Mouse (Mus musculus) bone marrow macrophage, adult 2 months (primary cell): ENCODE results near the gene Crim1.

Experiments used
- CTCF ChIP-seq: IDR thresholded peaks from 2 replicates; pipeline ENCODE4 v1.5.1; 2012; ENCODE audit warnings: low read depth, mild to moderate bottlenecking, low read length, moderate library complexity
- POLR2A ChIP-seq: IDR thresholded peaks from 2 replicates; pipeline ENCODE4 v1.6.1; 2012; ENCODE audit warnings: mild to moderate bottlenecking, low read depth, low read length, borderline replicate concordance

DNA sequence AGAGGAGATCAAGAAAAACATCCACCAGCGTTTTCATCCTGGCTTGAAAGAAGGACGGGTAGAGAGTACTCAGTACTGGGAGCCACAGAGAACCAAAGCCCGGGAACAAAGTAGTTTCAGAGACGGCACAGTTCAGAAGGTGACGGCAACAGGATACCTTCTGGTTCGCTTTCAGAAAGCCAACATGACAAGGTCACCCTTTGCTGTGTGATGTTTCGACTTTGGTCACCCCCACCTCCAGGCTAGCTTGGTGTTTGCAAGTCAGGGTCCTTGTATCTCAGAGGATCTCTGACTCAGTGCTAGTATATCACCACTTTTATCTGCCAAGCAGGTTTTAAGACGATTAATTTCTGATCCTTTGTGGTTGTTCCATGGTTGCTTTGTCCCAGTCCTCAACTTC, 225.0 kb downstream of the Crim1 start:
- TF ChIP-seq CTCF (no peak), POLR2A (no peak)
